Mouse (Mus musculus): Measurements from ENCODE around the gene Apoa4.

The Apoa4 gene

GRCm38 (mm10) chr9:46241818-46242217 is 1.3 kb downstream of the Apoa4 start:
- peak; percentile 60; the same call in 1 of the 2 replicates for TF ChIP-seq GATA4 (IDR thresholded peaks at IDR 0.05; ENCODE audit: insufficient replicate concordance, low read length)

- TF ChIP-seq GATA4 (IDR thresholded peaks at IDR 0.05; ENCODE audit: insufficient replicate concordance, low read length): no peak
These were observed 2.6 kb downstream of the Apoa4 start for GRCm38 (mm10) chr9:46243122-46243521.

GRCm38 (mm10) chr9:46243584-46243983 is 3.1 kb downstream of the Apoa4 start:
- no peak for TF ChIP-seq GATA4 (IDR thresholded peaks at IDR 0.05; ENCODE audit: insufficient replicate concordance, low read length)

GRCm38 (mm10) chr9:46246752-46247324 is 6.3 kb downstream of the Apoa4 start:
- no peak for TF ChIP-seq GATA4 (IDR thresholded peaks at IDR 0.05; ENCODE audit: insufficient replicate concordance, low read length)

GRCm38 (mm10) chr9:46256177-46256576 is 15.7 kb downstream of the Apoa4 start:
- no peak for TF ChIP-seq GATA4 (IDR thresholded peaks at IDR 0.05; ENCODE audit: insufficient replicate concordance, low read length)

GRCm38 (mm10) chr9:46256658-46257385 is 16.3 kb downstream of the Apoa4 start:
- peak; percentile 27; the same call in 1 of the 2 replicates for TF ChIP-seq GATA4 (IDR thresholded peaks at IDR 0.05; ENCODE audit: insufficient replicate concordance, low read length)

- TF ChIP-seq GATA4 (IDR thresholded peaks at IDR 0.05; ENCODE audit: insufficient replicate concordance, low read length): no peak
These were observed 17.1 kb downstream of the Apoa4 start for GRCm38 (mm10) chr9:46257546-46257945.

GRCm38 (mm10) chr9:46259111-46259510 is 18.6 kb downstream of the Apoa4 start:
- TF ChIP-seq GATA4 (IDR thresholded peaks at IDR 0.05; ENCODE audit: insufficient replicate concordance, low read length): peak; percentile 41; the same call in 1 of the 2 replicates

GRCm38 (mm10) chr9:46261131-46261530 is 20.6 kb downstream of the Apoa4 start:
- peak; percentile 24; the same call in 1 of the 2 replicates for TF ChIP-seq GATA4 (IDR thresholded peaks at IDR 0.05; ENCODE audit: insufficient replicate concordance, low read length)

- no peak for TF ChIP-seq GATA4 (IDR thresholded peaks at IDR 0.05; ENCODE audit: insufficient replicate concordance, low read length)
These were observed 27.9 kb downstream of the Apoa4 start, which contains the start of gene Apoa5 for GRCm38 (mm10) chr9:46268343-46268873. Apoa5 (plus strand) TSS chr9:46268633.

GRCm38 (mm10) chr9:46269125-46269524 is 28.6 kb downstream of the Apoa4 start:
- TF ChIP-seq GATA4 (IDR thresholded peaks at IDR 0.05; ENCODE audit: insufficient replicate concordance, low read length): no peak

GRCm38 (mm10) chr9:46270782-46271181 is 30.3 kb downstream of the Apoa4 start:
- no peak for TF ChIP-seq GATA4 (IDR thresholded peaks at IDR 0.05; ENCODE audit: insufficient replicate concordance, low read length)

GRCm38 (mm10) chr9:46272070-46272469 is 31.6 kb downstream of the Apoa4 start:
- TF ChIP-seq GATA4 (IDR thresholded peaks at IDR 0.05; ENCODE audit: insufficient replicate concordance, low read length): peak; percentile 69; the same call in 1 of the 2 replicates

GRCm38 (mm10) chr9:46272677-46273454 is 32.4 kb downstream of the Apoa4 start, which contains the start of gene Zpr1:
Zpr1 (plus strand) TSS chr9:46273064.
- peak; percentile 64; the same call in 1 of the 2 replicates for TF ChIP-seq GATA4 (IDR thresholded peaks at IDR 0.05; ENCODE audit: insufficient replicate concordance, low read length)

GRCm38 (mm10) chr9:46274494-46274893 is 34.0 kb downstream of the Apoa4 start:
- no peak for TF ChIP-seq GATA4 (IDR thresholded peaks at IDR 0.05; ENCODE audit: insufficient replicate concordance, low read length)
